Mouse (Mus musculus): Measurements from ENCODE around the gene Sfmbt2.

The Sfmbt2 gene

GRCm38 (mm10) chr2:10372776-10373507 lies 2.6 kb downstream of the Sfmbt2 start:
- DNase-seq (ENCODE audit: low spot score): no peak

- no peak for DNase-seq (ENCODE audit: low spot score)
These were observed 3.3 kb downstream of the Sfmbt2 start for GRCm38 (mm10) chr2:10373508-10374206.

- DNase-seq (ENCODE audit: low spot score): no peak
These were observed 4.1 kb downstream of the Sfmbt2 start for GRCm38 (mm10) chr2:10374207-10375023.

GRCm38 (mm10) chr2:10375024-10375372 lies 4.7 kb downstream of the Sfmbt2 start:
- no peak for DNase-seq (ENCODE audit: low spot score)

GRCm38 (mm10) chr2:10389988-10390387 lies 19.7 kb downstream of the Sfmbt2 start:
- DNase-seq (ENCODE audit: low spot score): no peak

- no peak for DNase-seq (ENCODE audit: low spot score)
These were observed 20.5 kb downstream of the Sfmbt2 start for GRCm38 (mm10) chr2:10390791-10391190.

- no peak for DNase-seq (ENCODE audit: low spot score)
These were observed 24.8 kb downstream of the Sfmbt2 start for GRCm38 (mm10) chr2:10395143-10395542.

- no peak for DNase-seq (ENCODE audit: low spot score)
These were observed 27.5 kb downstream of the Sfmbt2 start for GRCm38 (mm10) chr2:10397790-10398189.

- no peak for DNase-seq (ENCODE audit: low spot score)
These were observed 35.8 kb downstream of the Sfmbt2 start for GRCm38 (mm10) chr2:10406151-10406550.

GRCm38 (mm10) chr2:10409422-10409821 lies 39.1 kb downstream of the Sfmbt2 start:
- no peak for DNase-seq (ENCODE audit: low spot score)

GRCm38 (mm10) chr2:10410069-10410468 lies 39.8 kb downstream of the Sfmbt2 start:
- no peak for DNase-seq (ENCODE audit: low spot score)

GRCm38 (mm10) chr2:10420944-10421420 lies 50.7 kb downstream of the Sfmbt2 start:
- no peak for DNase-seq (ENCODE audit: low spot score)

GRCm38 (mm10) chr2:10437290-10437689 lies 67.0 kb downstream of the Sfmbt2 start:
- no peak for DNase-seq (ENCODE audit: low spot score)

GRCm38 (mm10) chr2:10441811-10442210 lies 71.5 kb downstream of the Sfmbt2 start:
- no peak for DNase-seq (ENCODE audit: low spot score)

GRCm38 (mm10) chr2:10453577-10453976 lies 83.3 kb downstream of the Sfmbt2 start:
- DNase-seq (ENCODE audit: low spot score): no peak

- DNase-seq (ENCODE audit: low spot score): no peak
These were observed 88.0 kb downstream of the Sfmbt2 start for GRCm38 (mm10) chr2:10458309-10458708.

- no peak for DNase-seq (ENCODE audit: low spot score)
These were observed 146.2 kb downstream of the Sfmbt2 start for GRCm38 (mm10) chr2:10516516-10516915.

GRCm38 (mm10) chr2:10521719-10522415 lies 151.6 kb downstream of the Sfmbt2 start:
- no peak for DNase-seq (ENCODE audit: low spot score)

- no peak for DNase-seq (ENCODE audit: low spot score)
These were observed 155.3 kb downstream of the Sfmbt2 start for GRCm38 (mm10) chr2:10525622-10526021.

GRCm38 (mm10) chr2:10541762-10542161 lies 171.5 kb downstream of the Sfmbt2 start:
- DNase-seq (ENCODE audit: low spot score): no peak

GRCm38 (mm10) chr2:10542388-10542787 lies 172.1 kb downstream of the Sfmbt2 start:
- DNase-seq (ENCODE audit: low spot score): no peak

- DNase-seq (ENCODE audit: low spot score): no peak
These were observed 188.5 kb downstream of the Sfmbt2 start for GRCm38 (mm10) chr2:10558816-10559215.
